Mouse (Mus musculus) urinary bladder, adult 2 months (tissue): ENCODE results near the gene Slc31a1. TPM values are rescaled to one million over a fixed set of nuclear protein-coding genes. Genes with fewer than 3 reads are reported as not detected.
A peak's percentile ranks its signal among the peaks of the same experiment; 100 is the strongest.

Source experiments
- DNase-seq: peaks from one replicate; pipeline ENCODE4 v3.0.0; 2022; ENCODE audit warnings: low spot score
- polyA plus RNA-seq: library from polyadenylated mRNA; depleted of rRNA; stranded (reverse); fragments of >200 nt; gene quantifications from 2 replicates; pipeline ENCODE4 v1.2.3, GENCODE M21; 2012; rRNA removed

Slc31a1 gene
- polyA plus RNA-seq = 15.5 and 18.1 TPM in 2 replicates

DNA sequence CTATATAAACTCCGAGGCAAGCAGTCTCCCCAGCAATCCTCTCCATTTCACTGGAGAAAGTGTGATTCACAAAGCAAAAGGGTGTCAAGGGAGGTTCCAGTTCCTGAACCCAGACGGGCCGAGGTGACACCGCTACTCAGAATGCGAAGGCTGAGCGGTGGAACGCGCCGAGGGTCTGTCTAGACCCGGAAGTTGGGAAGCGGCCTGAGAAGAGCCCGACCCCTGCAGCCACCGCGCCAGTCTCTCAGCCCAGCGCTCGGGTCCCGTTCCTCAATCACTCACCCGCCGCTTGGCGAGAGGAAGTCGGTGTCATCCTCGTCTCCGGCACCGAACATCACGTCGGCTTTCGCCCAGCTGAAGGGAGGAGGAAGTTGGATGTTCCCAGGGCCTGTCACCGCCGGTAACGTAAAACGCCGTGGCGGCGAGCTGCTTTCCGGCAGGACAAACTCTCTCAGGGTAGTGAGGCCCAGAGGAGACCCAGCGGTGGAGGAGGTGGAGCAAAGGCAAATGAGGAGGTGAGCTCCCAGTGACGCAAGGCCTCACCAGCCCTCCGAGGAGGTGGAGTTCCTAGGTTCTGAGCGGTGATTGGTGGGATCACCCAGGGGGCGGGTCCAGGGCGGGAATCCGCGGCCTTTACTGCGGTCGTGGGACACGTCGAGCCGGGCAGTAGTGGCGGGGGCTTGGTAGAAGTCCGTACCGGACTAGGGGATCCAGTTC, at the start of gene Slc31a1, which contains the start of gene Fkbp15:
TSS of gene Slc31a1 (plus strand) at position 640 of the 717 bp plus-strand sequence.
TSS of gene Fkbp15 (minus strand) at position 461 of the 717 bp plus-strand sequence.
- peak; percentile 86 for DNase-seq

DNA sequence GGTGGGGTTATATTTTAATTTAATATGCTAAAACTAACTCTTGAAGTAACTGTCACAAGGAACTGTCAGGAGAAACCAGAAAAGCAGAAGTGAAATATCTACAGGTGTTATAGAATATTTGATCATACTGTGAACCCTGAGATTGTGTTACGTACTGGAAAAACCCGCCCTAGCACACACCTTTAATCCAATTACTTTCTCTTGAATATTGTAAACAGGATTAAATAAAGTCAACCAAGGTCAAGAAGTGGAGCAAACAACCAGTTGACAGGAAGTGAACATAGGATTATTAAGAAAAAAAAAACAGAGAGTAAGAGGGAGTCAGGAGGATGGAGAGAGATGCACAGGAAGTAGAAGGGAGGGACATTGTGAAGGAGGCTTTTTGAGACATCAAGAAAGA, 47.7 kb upstream of the Slc31a1 start:
- DNase-seq = no peak

DNA sequence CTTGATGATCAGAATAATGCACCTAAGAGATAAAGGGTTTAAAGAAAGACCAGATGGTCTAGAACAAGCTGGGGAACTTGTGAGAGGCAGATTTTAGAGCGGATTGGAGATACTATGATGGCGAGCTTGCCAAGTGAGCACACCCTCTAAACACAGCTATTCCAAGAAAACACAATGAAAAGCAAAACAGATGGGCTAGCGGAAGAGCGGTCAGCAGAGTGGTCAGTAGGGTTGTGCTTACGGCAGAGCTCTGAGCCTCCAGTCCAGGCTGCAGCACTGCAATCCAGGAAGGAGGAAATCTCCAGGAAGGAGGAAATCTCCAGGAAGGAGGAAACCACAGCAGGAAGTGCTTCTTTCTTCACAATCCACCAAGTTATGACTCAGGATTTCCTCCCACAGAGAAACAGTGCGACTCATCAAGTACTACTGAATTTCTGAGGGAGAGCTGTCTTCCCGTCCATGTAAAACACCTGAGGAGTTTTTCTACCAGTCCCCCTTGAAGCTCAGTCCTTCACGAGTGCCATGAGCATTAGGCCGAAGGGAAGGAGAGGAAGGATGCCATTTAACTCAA, 46.8 kb upstream of the Slc31a1 start:
- DNase-seq = no peak

DNA sequence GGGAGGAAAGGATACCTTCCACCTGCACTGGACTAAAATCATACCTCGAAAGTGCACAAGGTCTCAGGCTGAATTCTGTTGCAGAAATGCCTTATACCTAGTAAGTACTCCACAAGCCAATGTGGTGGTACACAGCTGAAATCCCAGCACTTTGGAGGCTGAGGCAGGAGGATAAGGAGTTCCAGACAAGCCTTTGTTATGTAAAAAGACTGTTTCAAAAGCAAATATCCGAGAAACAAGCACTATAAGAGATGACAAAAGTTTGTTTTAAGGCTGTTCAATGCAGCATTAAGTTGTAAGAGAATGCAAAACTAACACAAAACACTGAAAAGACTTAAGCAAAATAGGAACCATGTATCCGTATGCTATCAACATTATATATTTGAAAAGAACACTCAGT, 46.0 kb upstream of the Slc31a1 start:
- DNase-seq = no peak

DNA sequence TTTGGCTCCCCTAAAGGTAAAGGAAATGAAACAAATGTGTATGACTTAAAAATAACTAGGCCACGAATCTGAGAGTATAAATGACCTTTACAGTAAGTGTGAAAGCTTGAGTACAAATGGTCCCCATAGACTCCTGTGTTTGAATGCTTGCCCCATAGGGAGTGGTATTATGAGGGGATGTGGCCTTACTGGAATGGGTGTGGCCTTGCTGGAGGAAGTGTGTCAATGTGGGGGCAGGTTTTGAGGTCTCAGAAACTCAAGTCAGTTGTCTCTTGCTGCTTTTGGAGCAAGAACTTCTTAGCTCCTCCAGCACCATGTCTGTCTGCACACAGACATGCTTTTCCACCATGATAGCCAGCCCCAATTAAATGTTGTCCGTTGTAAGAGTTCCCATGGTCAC, 44.1 kb upstream of the Slc31a1 start:
- no peak for DNase-seq

DNA sequence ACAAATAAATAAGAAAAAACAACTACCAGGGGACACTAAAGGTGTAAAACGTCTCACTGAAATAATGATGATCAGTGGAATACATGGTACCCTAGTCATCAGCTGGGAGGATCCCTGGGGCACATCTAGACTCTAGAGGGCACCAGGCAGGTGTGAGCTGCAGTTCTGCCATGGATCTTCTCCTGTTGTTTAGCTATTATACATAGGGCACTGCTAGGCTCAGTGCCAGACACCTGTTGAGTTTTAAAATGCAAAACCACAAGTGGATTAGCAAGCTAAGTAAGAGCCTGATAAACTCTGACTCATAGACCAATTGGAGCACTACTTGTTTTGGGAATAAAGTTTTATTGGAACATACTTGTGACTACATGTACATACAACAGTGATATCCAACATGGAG, 42.2 kb upstream of the Slc31a1 start:
- no peak for DNase-seq

DNA sequence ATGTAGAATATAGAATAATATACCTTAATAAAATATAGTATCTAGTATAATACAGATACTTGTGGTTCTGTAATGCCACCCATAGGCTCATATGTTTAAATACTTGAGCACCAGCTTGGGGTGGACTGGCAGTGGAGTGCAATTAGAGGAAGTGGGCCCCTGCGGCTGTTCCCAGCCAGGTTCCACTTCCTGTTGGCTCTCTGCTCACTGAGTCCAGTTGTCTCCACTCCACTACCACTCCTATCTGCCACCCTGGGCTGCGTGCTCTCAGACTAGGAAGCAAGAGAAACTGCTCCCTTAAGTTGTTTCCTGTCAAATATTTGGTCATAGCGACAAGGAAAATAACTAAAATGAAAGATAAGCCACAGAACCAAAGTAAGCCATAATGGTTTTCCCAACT, 37.8 kb upstream of the Slc31a1 start:
- DNase-seq = no peak

DNA sequence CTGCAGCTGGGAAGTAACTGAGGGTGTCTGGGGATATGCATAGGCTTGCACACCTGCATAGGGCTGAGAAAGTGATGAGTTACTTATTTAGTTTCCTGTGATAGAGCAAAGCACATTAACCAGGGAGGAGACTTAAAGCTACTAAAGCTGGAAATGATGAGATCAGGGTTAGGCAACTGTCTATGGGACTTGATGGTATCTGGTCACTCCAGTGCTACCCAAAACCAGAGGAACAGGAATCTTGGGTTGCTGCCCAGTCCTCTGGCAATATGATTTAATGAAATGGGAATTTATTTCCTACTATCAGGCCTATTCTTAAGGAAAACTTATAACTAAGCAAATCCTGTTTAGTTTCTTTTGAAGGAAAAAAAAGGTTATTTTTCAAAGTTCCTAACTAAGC, 34.4 kb upstream of the Slc31a1 start:
- DNase-seq = no peak

DNA sequence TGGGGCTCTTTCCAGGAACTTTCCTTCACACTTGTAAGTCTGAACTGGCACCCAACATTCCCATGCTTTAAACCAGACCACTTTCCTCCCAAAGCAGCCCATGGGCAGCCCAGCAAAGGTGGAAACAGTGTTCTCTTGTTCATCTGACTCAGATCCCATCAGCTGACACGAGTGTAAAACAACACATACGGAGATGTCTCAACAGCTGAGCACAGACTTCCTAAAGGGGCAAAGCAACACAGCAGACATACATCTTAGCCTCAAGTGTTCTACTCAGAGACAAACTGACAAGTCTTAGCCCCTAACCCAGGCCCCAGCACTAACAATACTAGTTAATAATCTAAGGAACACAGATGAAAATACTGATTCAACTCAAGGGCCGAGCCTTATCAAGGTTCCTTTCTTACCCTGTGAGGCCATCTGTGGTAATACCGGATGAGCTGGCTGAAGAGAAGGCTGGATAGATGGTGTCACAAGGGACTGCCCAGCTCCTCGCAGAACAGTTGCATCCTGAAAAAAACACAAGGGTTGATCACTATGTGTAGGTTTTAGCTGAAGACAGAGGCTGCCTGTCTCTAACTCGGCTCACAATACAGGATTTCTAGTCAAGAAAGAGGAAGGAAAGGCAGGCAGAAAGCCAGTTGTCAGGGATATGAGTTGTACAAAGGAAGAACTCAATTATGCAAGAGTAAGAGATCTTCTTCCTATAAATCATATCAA, 31.4 kb upstream of the Slc31a1 start:
- DNase-seq = no peak

DNA sequence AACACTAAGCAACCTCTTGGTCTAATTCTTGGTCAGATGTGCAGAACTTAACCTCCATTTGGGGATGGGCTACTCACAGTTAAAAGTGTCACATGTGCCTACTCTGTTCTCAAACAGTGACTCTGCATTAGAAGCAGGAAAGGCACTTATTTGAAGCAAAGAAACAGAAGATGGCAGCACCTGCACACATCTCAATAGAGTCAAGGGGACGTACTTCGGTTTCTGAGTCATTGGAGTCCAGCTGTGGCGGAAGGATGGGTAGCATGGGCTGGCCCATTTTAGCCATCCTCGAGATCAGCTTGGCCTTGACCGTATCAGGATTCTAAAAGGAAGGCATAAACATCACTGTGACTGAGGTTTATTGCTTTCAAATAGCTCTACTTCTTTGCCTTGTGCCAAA, 28.6 kb upstream of the Slc31a1 start:
- DNase-seq = no peak

DNA sequence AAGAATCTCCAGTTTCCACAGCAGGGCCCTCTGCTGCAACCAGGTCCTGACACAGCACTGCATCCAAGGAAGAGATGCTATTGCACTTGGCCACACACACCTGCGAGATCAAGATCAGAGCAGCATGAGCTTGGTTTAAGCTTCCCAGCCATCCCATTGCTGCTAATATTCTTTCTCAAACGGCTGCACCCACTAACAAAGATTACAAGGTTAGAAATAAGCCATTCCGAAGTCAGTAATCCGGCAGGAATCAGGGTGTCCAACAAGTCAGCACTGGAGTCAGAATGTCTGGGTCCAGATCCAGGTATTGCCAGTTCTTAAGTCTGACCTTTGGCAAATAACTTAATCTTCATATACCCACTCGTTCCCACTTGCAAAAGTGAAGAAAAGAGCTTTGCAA, 22.0 kb upstream of the Slc31a1 start:
- DNase-seq = no peak

DNA sequence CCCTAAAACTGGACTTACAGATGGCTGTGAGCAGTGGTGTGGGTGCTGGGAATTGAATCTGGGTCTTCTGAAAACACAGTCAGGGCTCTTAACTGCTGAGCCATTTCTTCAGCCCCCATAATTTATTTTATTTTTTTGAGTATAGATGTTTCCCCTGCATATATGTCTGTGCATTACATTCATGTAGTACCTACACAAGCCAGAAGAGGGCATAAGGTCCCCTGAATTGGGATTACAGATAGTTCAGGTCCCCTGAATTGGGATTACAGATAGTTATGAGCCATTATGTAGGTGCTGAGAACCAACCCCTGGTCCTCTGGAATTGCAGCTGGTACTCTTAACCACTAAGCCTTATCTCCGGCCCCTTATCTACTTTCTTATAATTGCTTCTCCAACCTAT, 16.5 kb upstream of the Slc31a1 start:
- DNase-seq = no peak

DNA sequence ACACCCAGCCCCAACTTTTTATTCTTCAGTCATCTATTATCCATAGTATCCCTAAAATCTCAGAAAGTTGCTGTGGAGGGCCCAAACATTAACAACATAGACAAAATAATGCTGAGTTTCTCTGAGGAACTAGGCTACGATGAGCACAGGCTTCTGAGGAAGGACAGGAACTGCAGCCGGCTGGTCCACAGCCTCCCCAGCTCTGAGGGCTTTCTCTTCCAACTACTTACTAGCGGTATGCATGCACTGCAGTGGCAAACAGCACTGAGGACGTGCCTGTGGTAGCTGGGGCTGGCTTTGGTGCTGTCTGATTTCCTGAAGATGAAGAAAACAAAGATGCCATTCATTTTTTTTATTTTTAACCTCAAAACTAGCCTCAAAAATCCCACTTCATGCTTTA, 14.7 kb upstream of the Slc31a1 start:
- no peak for DNase-seq

DNA sequence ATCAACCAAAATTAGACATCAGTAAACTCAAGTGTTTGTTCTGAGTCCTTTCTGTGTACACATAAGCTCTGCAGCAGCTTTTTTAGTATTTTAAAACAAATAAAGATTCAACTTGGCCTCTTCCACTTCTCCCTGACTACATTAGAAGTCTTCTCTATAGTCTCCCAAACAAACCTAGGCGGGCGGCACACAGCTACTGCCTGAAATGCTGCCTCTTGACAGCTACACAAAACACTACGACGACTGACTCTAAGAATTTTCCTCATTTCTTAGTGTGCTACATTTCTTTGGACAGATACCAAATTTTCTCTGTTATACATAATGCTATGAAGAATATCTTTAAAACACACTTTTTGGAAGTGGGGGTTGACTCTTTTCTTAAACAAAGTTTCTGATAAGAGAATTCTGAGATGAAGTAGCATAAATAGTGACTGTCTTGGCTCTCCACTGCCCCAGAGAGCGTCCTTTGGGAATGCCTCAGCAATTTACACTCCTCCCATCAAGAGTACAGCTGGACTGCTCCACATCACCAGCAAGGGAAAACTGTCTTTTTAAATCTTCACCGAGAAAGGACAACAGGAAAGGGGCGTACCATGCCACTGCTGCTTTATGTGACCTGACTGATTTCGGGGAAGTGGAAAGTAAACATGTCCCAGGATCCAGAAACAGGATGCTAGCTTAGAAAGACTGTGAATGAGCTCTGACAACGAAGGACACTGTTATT, 12.8 kb upstream of the Slc31a1 start:
- DNase-seq = no peak

DNA sequence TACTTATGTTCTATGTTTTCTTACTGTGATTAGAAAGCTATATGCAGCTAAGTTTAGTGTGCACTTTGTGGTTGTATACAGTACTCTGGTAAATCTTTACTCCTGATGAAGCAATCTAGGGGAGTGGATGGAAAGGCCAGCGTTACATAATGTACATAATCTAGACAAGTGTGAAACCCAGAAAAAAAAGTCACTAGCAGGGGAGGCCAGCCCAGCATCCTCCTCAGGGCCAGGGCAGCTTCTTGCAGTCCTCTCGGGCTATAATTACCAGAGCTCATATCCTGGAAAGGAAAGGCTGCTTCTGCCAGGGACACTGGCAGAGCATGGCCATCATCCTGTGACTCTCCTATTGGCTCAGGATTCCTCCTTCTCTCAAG, 12.2 kb upstream of the Slc31a1 start:
- no peak for DNase-seq

DNA sequence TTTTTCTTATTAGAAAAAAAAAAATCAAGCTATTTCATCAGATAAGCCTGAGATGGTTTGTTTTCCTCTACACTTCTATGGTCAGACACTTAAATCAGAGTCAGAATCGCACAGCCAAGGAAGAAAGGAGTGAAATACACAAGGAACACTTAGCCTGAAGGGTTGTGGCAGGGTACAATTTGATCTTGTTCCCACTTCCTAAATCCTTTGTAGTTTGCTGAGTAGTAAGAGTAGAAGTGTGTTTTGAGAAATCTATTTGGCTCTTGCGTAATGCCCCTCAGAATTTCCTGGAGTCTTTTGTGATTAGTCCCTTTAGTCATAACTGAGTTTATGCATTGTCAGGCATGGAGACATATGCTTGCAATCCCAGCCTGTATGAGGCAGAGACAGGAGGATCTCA, 11.2 kb upstream of the Slc31a1 start:
- no peak for DNase-seq

DNA sequence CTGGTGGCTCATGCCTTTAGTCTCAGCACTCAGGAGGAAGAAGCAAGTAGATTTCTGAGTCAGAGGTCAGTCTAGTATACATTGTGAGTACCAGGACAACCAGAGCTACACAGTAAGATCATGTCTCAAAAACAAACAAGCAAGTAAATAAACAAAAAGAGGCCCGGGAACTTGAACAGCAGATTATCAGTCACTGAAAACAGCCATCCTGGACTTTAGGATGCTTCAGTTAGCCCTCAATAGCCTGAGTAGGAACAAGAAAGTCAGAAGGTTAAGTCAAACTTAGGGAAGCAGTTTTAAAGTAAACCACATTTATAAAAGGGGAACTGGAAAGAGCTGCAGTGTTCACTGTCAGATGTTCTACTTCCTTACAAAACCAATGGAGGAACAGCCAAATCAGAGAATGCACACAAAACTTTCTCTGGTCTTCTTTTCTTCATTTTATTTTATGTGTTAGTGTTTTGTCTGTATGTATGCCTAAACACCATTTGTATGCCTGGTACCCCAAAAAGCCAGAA, 2.8 kb upstream of the Slc31a1 start:
- no peak for DNase-seq

DNA sequence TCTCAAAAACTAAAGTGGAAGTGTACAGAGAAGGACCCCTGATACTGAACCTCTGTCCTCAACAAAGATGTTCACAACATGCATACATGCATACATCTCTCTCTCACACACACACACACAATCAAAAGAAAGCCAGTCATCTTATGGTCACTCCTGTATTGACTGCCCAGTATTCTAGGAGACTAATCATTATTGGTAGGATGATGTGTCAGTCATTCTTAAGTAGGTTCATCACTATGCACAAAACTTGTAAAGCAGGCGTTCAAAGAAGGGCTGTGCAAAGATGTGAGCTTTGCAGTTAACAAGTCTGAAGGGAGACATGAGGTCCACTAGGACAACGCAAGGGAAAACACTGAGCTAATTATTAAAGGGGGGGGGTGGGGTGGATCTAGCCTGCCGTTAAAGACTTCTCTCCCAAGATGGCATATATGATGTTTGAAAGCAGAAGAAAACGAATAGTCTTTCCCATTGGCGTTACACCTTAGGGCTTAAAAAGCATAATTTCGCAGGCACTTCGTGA, 1.2 kb upstream of the Slc31a1 start:
- no peak for DNase-seq

DNA sequence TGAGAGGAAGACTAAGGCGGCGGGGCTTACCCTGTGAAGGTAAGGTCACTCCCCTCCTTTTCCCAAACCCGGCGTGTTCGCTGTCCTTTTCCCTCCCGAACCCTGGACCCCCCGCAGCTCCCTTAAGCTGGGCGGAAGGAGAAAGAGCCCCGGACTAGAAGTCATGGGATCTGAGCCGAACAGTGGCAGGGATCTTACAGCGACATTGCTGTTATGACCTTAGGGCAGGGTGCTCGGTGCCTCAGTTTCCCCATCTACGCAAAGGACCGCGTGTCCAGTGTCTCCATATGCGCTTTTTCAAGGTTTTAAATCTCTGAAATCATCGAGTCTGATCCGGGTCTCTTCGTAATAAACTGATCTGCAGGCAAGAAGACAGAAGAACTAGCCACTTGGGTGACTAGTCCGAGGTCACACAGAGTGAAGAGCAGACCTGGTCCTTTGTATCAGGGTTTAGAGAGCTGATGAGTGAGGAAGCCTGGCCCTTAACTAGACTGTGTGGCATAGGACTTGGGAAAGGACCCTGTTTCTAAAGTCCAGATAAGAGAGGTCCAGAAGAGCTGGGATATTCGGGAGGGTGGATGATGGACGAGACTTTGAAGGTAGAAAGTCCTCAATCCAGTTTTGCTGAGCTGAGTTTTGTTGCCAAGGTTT, 403 bp downstream of the Slc31a1 start:
- DNase-seq = no peak

DNA sequence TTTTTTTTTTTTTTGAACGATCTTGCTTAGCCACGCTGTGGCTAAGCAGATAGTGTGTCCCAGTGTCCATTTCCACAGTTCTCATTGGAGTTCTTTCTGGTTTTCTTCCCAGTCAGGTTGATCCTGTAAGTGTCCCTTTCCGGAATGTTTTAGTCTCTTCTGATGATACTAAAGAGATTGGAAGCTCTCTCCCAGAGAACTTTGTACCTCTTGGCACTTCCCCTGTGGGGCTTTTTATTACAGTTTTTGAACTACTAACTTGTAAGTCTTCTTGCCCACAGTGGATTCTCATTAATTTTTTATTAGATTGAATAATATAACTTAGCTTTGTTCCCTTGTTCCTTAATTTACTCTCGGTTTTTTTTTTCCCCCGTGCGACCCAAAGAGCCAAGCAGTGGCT, 1.0 kb downstream of the Slc31a1 start:
- no peak for DNase-seq

DNA sequence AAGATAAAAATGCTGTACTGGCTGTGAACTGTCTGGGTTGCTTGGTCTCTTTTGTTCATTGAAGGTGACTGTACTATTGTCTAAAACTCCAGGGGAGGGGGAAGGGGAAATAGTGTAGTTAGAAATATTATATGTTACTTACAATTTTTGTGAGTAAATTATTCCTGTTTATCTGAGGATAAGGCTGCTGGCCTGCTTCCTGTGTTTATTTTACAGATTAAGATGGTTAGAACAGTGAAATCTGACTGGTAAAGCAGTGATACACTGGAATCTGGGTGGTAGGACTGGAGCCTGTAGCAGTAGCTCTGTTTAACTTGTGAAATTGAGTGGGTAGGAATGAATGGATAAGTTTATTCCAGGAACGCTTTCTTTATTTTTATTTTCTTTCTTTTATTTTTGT, 1.5 kb downstream of the Slc31a1 start:
- no peak for DNase-seq

DNA sequence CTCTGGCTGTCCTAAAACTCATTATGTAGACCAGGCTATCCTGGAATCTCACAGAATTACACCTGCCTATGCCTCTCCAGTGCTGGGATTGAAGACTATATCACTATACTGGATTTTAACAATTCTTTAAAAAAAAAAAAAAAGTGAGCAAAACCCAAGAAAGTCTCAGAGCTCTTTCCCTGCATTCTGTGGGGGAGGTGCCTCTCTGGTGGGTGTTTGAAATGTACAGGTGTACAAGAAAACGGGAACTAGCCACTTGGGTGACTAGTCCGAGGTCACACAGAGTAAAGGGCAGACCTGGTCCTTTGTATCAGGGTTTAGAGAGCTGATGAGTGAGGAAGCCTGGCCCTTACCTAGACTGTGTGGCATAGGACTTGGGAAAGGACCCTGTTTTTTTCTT, 1.9 kb downstream of the Slc31a1 start:
- DNase-seq = no peak
